Mouse (Mus musculus) liver, adult 2 months (tissue): Measurements from ENCODE around the gene Idh3b. TPM values are rescaled to one million over a fixed set of nuclear protein-coding genes. Genes with fewer than 3 reads are reported as not detected.

Source experiments
- DNase-seq: peaks from one replicate; pipeline ENCODE4 v3.0.0-alpha.2; 2011; ENCODE audit warnings: low read depth, low spot score; ENCODE audit errors: extremely low read depth
- H3K27ac ChIP-seq: fragments of 200-500 bp; replicated peaks from 2 replicates; pipeline ENCODE4 v1.5.1; 2012; ENCODE audit warnings: low read depth, mild to moderate bottlenecking, control low read depth, inconsistent platforms, low read length; ENCODE audit not compliant: insufficient read depth
- H3K27me3 ChIP-seq: fragments of 200-500 bp; 2 replicates; pipeline ENCODE4 v1.6.1; 2012; ENCODE audit warnings: mild to moderate bottlenecking, moderate library complexity, low read length, inconsistent platforms; ENCODE audit not compliant: control insufficient read depth, insufficient read depth
- H3K36me3 ChIP-seq: fragments of 200-500 bp; 2 replicates; pipeline ENCODE4 v1.6.1; 2012; ENCODE audit warnings: low read length, inconsistent platforms; ENCODE audit not compliant: control insufficient read depth, insufficient read depth
- H3K4me1 ChIP-seq: fragments of 200-500 bp; 2 replicates; pipeline ENCODE4 v1.6.1; 2011; ENCODE audit warnings: low read length; ENCODE audit not compliant: control insufficient read depth, insufficient read depth
- H3K4me3 ChIP-seq: fragments of 200-500 bp; 2 replicates; pipeline ENCODE4 v1.5.1; 2011; ENCODE audit warnings: low read depth, mild to moderate bottlenecking, control low read depth, low read length, moderate library complexity; ENCODE audit not compliant: insufficient read depth
- H3K79me2 ChIP-seq: fragments of 200-500 bp; 2 replicates; pipeline ENCODE4 v1.6.1; 2012; ENCODE audit warnings: inconsistent platforms, mild to moderate bottlenecking, low read length, moderate library complexity; ENCODE audit not compliant: control insufficient read depth, insufficient read depth
- H3K9ac ChIP-seq: fragments of 200-500 bp; 2 replicates; pipeline ENCODE4 v1.6.1; 2012; ENCODE audit warnings: low read depth, mild to moderate bottlenecking, control low read depth, inconsistent platforms, low read length
- CTCF ChIP-seq: fragments of 200-500 bp; IDR thresholded peaks from 2 replicates; pipeline ENCODE4 v1.5.1; 2011; ENCODE audit warnings: low read depth, low read length, control low read depth
- POLR2A ChIP-seq: fragments of 200-500 bp; IDR thresholded peaks from 2 replicates; pipeline ENCODE4 v1.6.1; 2011; ENCODE audit warnings: low read length, control low read depth; ENCODE audit not compliant: insufficient read depth; ENCODE audit errors: extremely low read depth
- WGBS: fragments of 180-500 bp; shearing (Covaris S2); methylation state at CpG from one replicate; pipeline ENCODE4 v1.1.7; 2018; 5-methylcytosine and 5-hydroxymethylcytosine counted together
- polyA plus RNA-seq: library from polyadenylated mRNA; depleted of rRNA; stranded (reverse); fragments of >200 nt; gene quantifications from 2 replicates; pipeline ENCODE4 v1.2.3, GENCODE M21; 2012
- total RNA-seq: library from RNA; depleted of rRNA; stranded (reverse); fragments of >200 nt; gene quantifications from 2 replicates; pipeline ENCODE4 v1.2.3, GENCODE M21; 2014

The Idh3b gene
- total and polyA plus RNA-seq, 2 experiments = 257 to 295 TPM

GRCm38 (mm10) chr2:130293009-130293408 is 8.7 kb upstream of the Idh3b start:
- no peaks in the 10 kb centered on the region; the same call in 1 of the 2 replicates for H3K4me1 ChIP-seq
- H3K4me3 ChIP-seq = no peak overlapping the region
- no peak for TF ChIP-seq POLR2A
- TF ChIP-seq CTCF = no peak
- H3K27me3 ChIP-seq = peaks cover 10% of the 10 kb centered on the region
- WGBS = 59% methylated on average over 3 of the region's 3 CpGs
- no peak overlapping the region for H3K27ac ChIP-seq
- H3K9ac ChIP-seq = no peak overlapping the region
- H3K79me2 ChIP-seq = no peaks in the 10 kb centered on the region
- no peaks in the 10 kb centered on the region for H3K36me3 ChIP-seq
- no peak for DNase-seq

GRCm38 (mm10) chr2:130291434-130291833 is 7.1 kb upstream of the Idh3b start:
- Histone ChIP-seq H3K9ac (no peak overlapping the region), H3K27ac (no peak overlapping the region), H3K79me2 (no peaks in the 10 kb centered on the region), H3K4me1 (no peaks in the 10 kb centered on the region; the same call in 1 of the 2 replicates), H3K36me3 (no peaks in the 10 kb centered on the region), H3K27me3 (peaks cover 10% of the 10 kb centered on the region), H3K4me3 (no peak overlapping the region)
- 14% methylated on average over 8 of the region's 8 CpGs for WGBS
- peak; percentile 48 for DNase-seq
- peak; percentile 58; the same call in 1 of the 2 replicates for TF ChIP-seq CTCF
- TF ChIP-seq POLR2A = no peak

GRCm38 (mm10) chr2:130289086-130289485 is 4.7 kb upstream of the Idh3b start:
- WGBS = 72% methylated on average over 4 of the region's 4 CpGs
- no peak overlapping the region for H3K4me3 ChIP-seq
- H3K9ac ChIP-seq = no peak overlapping the region
- peaks cover 1% of the 10 kb centered on the region; the same call in 1 of the 2 replicates for H3K79me2 ChIP-seq
- DNase-seq = no peak
- peaks cover under 1% of the 10 kb centered on the region; the same call in 1 of the 2 replicates for H3K27me3 ChIP-seq
- no peaks in the 10 kb centered on the region for H3K4me1 ChIP-seq
- H3K36me3 ChIP-seq = no peaks in the 10 kb centered on the region
- H3K27ac ChIP-seq = no peak overlapping the region
- no peak for TF ChIP-seq POLR2A
- no peak for TF ChIP-seq CTCF

GRCm38 (mm10) chr2:130280818-130281217 is 3.5 kb downstream of the Idh3b start:
- no peak overlapping the region for H3K27ac ChIP-seq
- no peak for DNase-seq
- H3K9ac ChIP-seq = no peak overlapping the region
- no peak for TF ChIP-seq CTCF
- H3K27me3 ChIP-seq = no peaks in the 10 kb centered on the region
- no peak overlapping the region for H3K4me3 ChIP-seq
- peaks cover 32% of the 10 kb centered on the region for H3K36me3 ChIP-seq
- WGBS = 66% methylated on average over 4 of the region's 4 CpGs
- H3K4me1 ChIP-seq = peaks cover 5% of the 10 kb centered on the region
- peaks cover 11% of the 10 kb centered on the region; the same call in 1 of the 2 replicates for H3K79me2 ChIP-seq

- 76% methylated on average over 7 of the region's 7 CpGs for WGBS
- Histone ChIP-seq H3K27me3 (no peaks in the 10 kb centered on the region), H3K27ac (no peak overlapping the region), H3K36me3 (peaks cover 33% of the 10 kb centered on the region), H3K4me3 (no peak overlapping the region), H3K9ac (no peak overlapping the region), H3K79me2 (peaks cover 11% of the 10 kb centered on the region; the same call in 1 of the 2 replicates), H3K4me1 (peaks cover 5% of the 10 kb centered on the region)
- DNase-seq = no peak
- TF ChIP-seq CTCF (no peak), POLR2A (no peak)
Observed at GRCm38 (mm10) chr2:130280224-130280623, 4.1 kb downstream of the Idh3b start.

- H3K4me1 ChIP-seq = peaks cover 9% of the 10 kb centered on the region
- H3K9ac ChIP-seq = no peak overlapping the region
- peaks cover 33% of the 10 kb centered on the region for H3K36me3 ChIP-seq
- no peak for TF ChIP-seq CTCF
- TF ChIP-seq POLR2A = no peak
- DNase-seq = no peak
- H3K27ac ChIP-seq = no peak overlapping the region
- no peaks in the 10 kb centered on the region for H3K27me3 ChIP-seq
- H3K4me3 ChIP-seq = no peak overlapping the region
- 68% methylated on average over 8 of the region's 8 CpGs for WGBS
- peaks cover 13% of the 10 kb centered on the region; the same call in 1 of the 2 replicates for H3K79me2 ChIP-seq
Observed at GRCm38 (mm10) chr2:130279600-130280091, 4.7 kb downstream of the Idh3b start.
